Mouse (Mus musculus): ENCODE results near the gene Myadm. TPM values are rescaled to one million over a fixed set of nuclear protein-coding genes. Genes with fewer than 3 reads are reported as not detected.

The Myadm gene
- polyA plus RNA-seq (2017; shearing (Covaris generic)), result 10 to 100 TPM in 1 of 2 experiments, 1 to 10 TPM in 1; 8.0 to 20.7 TPM

DNA sequence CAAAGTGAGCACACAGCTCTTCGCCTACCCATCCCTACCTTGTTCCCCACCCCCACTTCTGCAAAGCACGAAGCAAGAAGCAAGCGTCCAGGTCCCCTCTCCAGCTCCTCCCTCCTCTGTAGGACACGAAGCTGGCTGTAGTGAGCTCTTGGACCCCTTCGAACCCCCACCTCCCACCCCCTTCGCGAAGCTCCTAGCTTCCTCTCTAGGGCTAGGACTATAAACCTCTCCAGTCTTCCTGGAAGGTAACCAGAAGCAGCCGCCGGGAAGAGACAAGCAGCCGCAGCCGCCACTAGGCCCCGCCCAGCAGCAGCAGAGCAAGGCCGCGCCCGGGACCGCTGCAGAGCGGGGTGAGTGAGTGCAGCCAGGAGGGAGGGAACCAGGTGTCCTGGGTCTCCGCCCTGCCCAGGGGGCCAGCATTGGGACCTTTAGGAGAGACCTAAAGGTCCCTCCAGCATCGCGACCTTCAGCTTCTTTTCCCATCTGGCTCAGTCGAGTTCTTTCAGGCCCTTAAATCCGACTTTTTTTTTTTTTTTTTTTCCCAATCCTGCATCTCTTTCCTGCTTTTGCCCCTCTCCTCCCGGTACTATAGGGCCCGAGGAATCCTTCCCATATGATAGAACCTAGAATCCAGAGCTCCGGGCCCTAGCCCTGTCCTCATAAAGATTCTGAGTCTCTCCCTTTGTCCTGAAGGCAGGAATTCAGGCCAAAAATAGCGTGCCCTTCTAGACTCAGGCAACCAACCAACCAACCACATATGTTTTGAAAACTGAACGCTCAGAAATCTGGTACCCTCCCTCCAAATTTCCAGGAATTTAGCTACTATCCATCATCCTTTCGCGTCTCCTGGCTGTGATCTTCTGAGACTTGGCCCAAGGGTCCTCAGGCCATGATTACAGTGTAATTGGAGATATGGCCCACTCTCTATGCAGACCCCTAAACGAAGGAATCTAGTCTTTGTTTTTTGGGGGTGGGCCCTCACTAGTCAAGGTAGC is at the start of gene Myadm, which contains the start of gene Prkcg:
Myadm (plus strand) TSS at position 105 of the 995 bp plus-strand sequence.
Prkcg (plus strand) TSS at position 204 of the 995 bp plus-strand sequence.

DNA sequence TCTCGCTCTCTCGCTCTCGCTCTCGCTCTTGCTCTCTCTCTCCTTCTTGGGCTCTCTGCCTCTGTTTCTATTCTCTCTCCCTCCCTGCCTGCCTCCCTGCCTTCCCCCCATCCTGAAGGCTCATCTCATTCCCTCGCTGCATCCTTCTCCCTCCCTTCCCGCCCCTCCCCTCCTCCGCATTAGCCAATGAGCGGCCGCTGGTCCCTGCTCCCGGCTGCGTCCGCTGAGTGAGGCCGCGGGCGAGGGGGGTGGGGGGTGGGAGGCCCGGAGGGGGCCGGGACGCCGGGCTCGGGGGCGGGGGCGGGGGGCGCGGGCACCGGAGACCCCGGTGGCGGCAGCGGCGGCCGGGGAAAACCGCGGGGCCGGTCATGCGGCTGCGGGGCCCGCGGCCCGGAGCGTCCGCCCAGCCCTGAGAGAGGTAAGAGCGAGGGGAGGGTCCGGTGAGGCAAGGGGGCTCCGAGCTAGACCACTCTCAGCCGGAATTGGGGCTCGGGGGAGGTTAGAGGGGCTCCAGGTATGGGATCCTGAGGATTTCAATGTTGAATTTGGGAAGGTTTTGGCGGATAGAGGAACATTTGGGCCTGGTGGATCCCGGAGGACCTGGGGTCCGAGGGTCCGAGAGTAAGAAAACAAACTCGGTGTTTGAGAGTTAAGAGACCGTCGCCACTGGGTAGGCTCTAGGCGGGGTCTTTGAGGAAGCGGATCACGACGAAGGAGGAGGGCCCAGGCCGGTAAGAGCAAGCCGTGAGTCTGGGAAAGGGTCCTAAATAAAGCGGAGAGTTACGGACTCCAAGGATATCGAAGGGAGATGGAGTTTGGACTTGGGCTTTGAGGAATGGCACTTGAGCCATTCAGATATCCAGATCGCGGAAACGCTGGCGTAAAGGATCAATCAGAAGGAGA is 44.0 kb downstream of the Myadm start, which contains the start of gene Cacng7:
Cacng7 (plus strand) TSS at position 337 of the 903 bp plus-strand sequence.

Other genes starting within 250 kb of the Myadm start
- under 1 TPM in 1 of 2 experiments, not detected in 1; 0.05 TPM for gene AU018091, start 119.9 kb upstream of the Myadm start, polyA plus RNA-seq (2017; shearing (Covaris generic))
- under 1 TPM in 1 of 2 experiments, not detected in 1; 0.21 TPM for gene Nlrp12, start 39.3 kb upstream of the Myadm start, polyA plus RNA-seq (2017; shearing (Covaris generic))
- under 1 TPM; 0.47 to 0.56 TPM for gene Prkcg, start 99 bp downstream of the Myadm start, polyA plus RNA-seq (2017; shearing (Covaris generic))
- gene Cacng7, start 43.9 kb downstream of the Myadm start, polyA plus RNA-seq (2017; shearing (Covaris generic)), result under 1 TPM in 1 of 2 experiments, not detected in 1; 0.43 TPM
- gene Cacng8, start 101.6 kb downstream of the Myadm start, polyA plus RNA-seq (2017; shearing (Covaris generic)), result not detected
- not detected for gene Cacng6, start 135.1 kb downstream of the Myadm start, polyA plus RNA-seq (2017; shearing (Covaris generic))
- 1 to 10 TPM in 1 of 2 experiments, not detected in 1; 1.7 TPM for gene Tarm1, start 213.5 kb downstream of the Myadm start, polyA plus RNA-seq (2017; shearing (Covaris generic))